9 mouse cellular contexts compared by ENCODE assay signal in the genomic region with DNA sequence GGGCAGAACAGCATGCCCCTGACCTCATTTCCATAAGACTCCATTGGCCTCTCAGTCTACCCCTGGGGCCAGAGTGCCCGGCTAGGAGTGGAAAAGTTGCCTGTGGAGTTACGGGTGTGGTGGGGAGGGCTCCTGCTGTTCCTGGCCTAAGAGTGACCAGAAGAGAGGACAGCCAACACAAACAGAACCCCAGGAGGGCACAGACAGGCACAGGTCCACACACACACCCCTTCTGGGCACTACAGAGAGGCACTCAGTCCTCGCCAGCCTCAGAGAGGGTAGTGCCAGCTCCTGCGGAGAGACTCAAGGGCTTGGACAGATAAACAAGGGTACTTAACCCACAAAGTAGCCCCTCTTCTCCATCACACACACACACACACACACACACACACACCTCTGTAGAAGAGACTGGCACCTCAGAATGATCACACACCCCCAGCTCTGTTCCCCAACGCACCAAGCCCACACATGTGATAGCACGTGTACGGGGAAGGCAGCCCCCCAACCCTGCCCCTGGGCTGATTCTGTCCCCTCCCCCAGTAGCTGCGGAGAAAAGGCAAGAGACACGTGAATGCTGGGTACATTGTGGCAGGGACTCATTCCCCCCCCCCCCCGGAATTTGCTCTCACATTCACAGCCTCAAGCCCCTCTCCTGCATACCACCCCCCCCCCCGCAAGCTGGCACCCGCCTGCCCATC. TPM values are rescaled to one million over a fixed set of nuclear protein-coding genes. Genes with fewer than 3 reads are reported as not detected.
DNase-seq lines count a peak whose midpoint lies in the region; ATAC-seq lines count a peak whose summit lies in the region.
"Had no signal": no experiment of that assay in that cellular context is flagged by ENCODE, and none has a peak within 500 bp of the region (broad histone marks: within the 10 kb centered on the region; RNA-seq: fewer than 3 reads in every experiment).

No protein-coding gene starts in this region.

- no peak overlapping the region for H3K27ac ChIP-seq in embryonic facial prominence, embryonic 15.5 days (replicated peaks)
- H3K27ac ChIP-seq in kidney, embryonic 15.5 days = no peak overlapping the region
- H3K27ac ChIP-seq in midbrain, embryonic 13.5 days = no peak overlapping the region

- 4% methylated on average over 12 of the region's 12 CpGs for WGBS in embryonic facial prominence, embryonic 15.5 days
- WGBS in kidney, embryonic 15.5 days = 7% methylated on average over 10 of the region's 12 CpGs
- 3% methylated on average over 11 of the region's 12 CpGs for WGBS in midbrain, embryonic 13.5 days

- H3K4me3 ChIP-seq in embryonic facial prominence, embryonic 15.5 days (replicated peaks) = peak overlapping the region; percentile 52; the same call in 1 of the 2 replicates
- H3K4me3 ChIP-seq in kidney, embryonic 15.5 days (replicated peaks) = peak overlapping the region; percentile 50; the same call in 1 of the 2 replicates
- H3K4me3 ChIP-seq in midbrain, embryonic 13.5 days (replicated peaks) = peak overlapping the region; percentile 54

- DNase-seq in kidney, adult 11 months = peak; percentile 73
- no peak for DNase-seq in kidney, postnatal 10 days
- no peak for DNase-seq in MN1 (ENCODE audit: low spot score)
- no peak for DNase-seq in ovary, adult 18-20 months (ENCODE audit: low spot score)
- DNase-seq in layer of hippocampus, adult 9-10 months (ENCODE audit: low spot score) = no peak

- H3K4me1 ChIP-seq in embryonic facial prominence, embryonic 15.5 days = peaks cover 20% of the 10 kb centered on the region
- peaks cover 31% of the 10 kb centered on the region for H3K4me1 ChIP-seq in kidney, embryonic 15.5 days
- H3K4me1 ChIP-seq in midbrain, embryonic 13.5 days (replicated peaks) = peaks cover 23% of the 10 kb centered on the region

- no peaks in the 10 kb centered on the region for H3K9me3 ChIP-seq in embryonic facial prominence, embryonic 15.5 days (replicated peaks)
- H3K9me3 ChIP-seq in kidney, embryonic 15.5 days (replicated peaks) = no peaks in the 10 kb centered on the region
- no peaks in the 10 kb centered on the region for H3K9me3 ChIP-seq in midbrain, embryonic 13.5 days

- peaks cover 85% of the 10 kb centered on the region for H3K27me3 ChIP-seq in embryonic facial prominence, embryonic 15.5 days
- peaks cover 85% of the 10 kb centered on the region for H3K27me3 ChIP-seq in kidney, embryonic 15.5 days
- H3K27me3 ChIP-seq in midbrain, embryonic 13.5 days = peaks cover 87% of the 10 kb centered on the region

- ATAC-seq in embryonic facial prominence, embryonic 15.5 days (ENCODE audit: insufficient number of reproducible peaks, low FRiP score, low TSS enrichment, low read depth) = no peak
- ATAC-seq in kidney, embryonic 15.5 days (replicated peaks; ENCODE audit: low FRiP score) = no peak
- ATAC-seq in midbrain, embryonic 13.5 days = no peak

- no peak overlapping the region for H3K9ac ChIP-seq in embryonic facial prominence, embryonic 15.5 days
- H3K9ac ChIP-seq in kidney, embryonic 15.5 days = no peak overlapping the region
- peak overlapping the region; percentile 66; the same call in 1 of the 2 replicates for H3K9ac ChIP-seq in midbrain, embryonic 13.5 days (replicated peaks)

- H3K4me2 ChIP-seq in embryonic facial prominence, embryonic 15.5 days (replicated peaks) = peak overlapping the region; percentile 97; the same call in 1 of the 2 replicates
- peak overlapping the region; percentile 97 for H3K4me2 ChIP-seq in kidney, embryonic 15.5 days
- peak overlapping the region; percentile 97 for H3K4me2 ChIP-seq in midbrain, embryonic 13.5 days (replicated peaks)

- no peaks in the 10 kb centered on the region for H3K36me3 ChIP-seq in embryonic facial prominence, embryonic 15.5 days
- no peaks in the 10 kb centered on the region for H3K36me3 ChIP-seq in kidney, embryonic 15.5 days
- H3K36me3 ChIP-seq in midbrain, embryonic 13.5 days = no peaks in the 10 kb centered on the region

RNA-seq across cellular contexts. Expression of gene Ppp1r1b, which starts 0.7 kb away (rescaled TPM):
- polyA plus RNA-seq in embryonic facial prominence, embryonic 15.5 days (2015; fragmentation: Nextera tagmentation; extraction: Ambion mirVana) = 3.8 and 7.0 TPM in 2 replicates
- polyA plus RNA-seq in kidney, embryonic 15.5 days (2015; fragmentation: Nextera tagmentation; extraction: Ambion mirVana) = 2.8 and 6.8 TPM in 2 replicates
- polyA plus RNA-seq in midbrain, embryonic 13.5 days (2015; fragmentation: Nextera tagmentation; extraction: Ambion mirVana) = 0.73 and 1.9 TPM in 2 replicates

RNA-seq across cellular contexts. Expression of gene Stard3, which starts 10.6 kb away (rescaled TPM):
- 41.0 and 41.3 TPM in 2 replicates for polyA plus RNA-seq in embryonic facial prominence, embryonic 15.5 days (2015; fragmentation: Nextera tagmentation; extraction: Ambion mirVana)
- polyA plus RNA-seq in kidney, embryonic 15.5 days (2015; fragmentation: Nextera tagmentation; extraction: Ambion mirVana) = 46.4 and 53.1 TPM in 2 replicates
- polyA plus RNA-seq in midbrain, embryonic 13.5 days (2015; fragmentation: Nextera tagmentation; extraction: Ambion mirVana) = 44.5 and 46.9 TPM in 2 replicates

RNA-seq across cellular contexts. Expression of gene Neurod2, which starts 18.1 kb away (rescaled TPM):
- polyA plus RNA-seq in embryonic facial prominence, embryonic 15.5 days (2015; fragmentation: Nextera tagmentation; extraction: Ambion mirVana) = 0.09 TPM in 1 of 2 replicates, not detected in the other
- not detected in 2 replicates for polyA plus RNA-seq in kidney, embryonic 15.5 days (2015; fragmentation: Nextera tagmentation; extraction: Ambion mirVana)
- polyA plus RNA-seq in midbrain, embryonic 13.5 days (2015; fragmentation: Nextera tagmentation; extraction: Ambion mirVana) = 6.7 and 9.3 TPM in 2 replicates
- polyA plus RNA-seq: stomach, embryonic 14.5 days had no signal

RNA-seq across cellular contexts. Expression of gene Tcap, which starts 36.1 kb away (rescaled TPM):
- polyA plus RNA-seq in embryonic facial prominence, embryonic 15.5 days (2015; fragmentation: Nextera tagmentation; extraction: Ambion mirVana) = 8.4 and 12.2 TPM in 2 replicates
- 2.5 and 3.5 TPM in 2 replicates for polyA plus RNA-seq in kidney, embryonic 15.5 days (2015; fragmentation: Nextera tagmentation; extraction: Ambion mirVana)
- 0.23 and 0.28 TPM in 2 replicates for polyA plus RNA-seq in midbrain, embryonic 13.5 days (2015; fragmentation: Nextera tagmentation; extraction: Ambion mirVana)

RNA-seq across cellular contexts. Expression of gene Pnmt, which starts 38.7 kb away (rescaled TPM):
- 0.56 and 0.66 TPM in 2 replicates for polyA plus RNA-seq in embryonic facial prominence, embryonic 15.5 days (2015; fragmentation: Nextera tagmentation; extraction: Ambion mirVana)
- 2.7 and 3.8 TPM in 2 replicates for polyA plus RNA-seq in kidney, embryonic 15.5 days (2015; fragmentation: Nextera tagmentation; extraction: Ambion mirVana)
- 0.23 TPM in 1 of 2 replicates, not detected in the other for polyA plus RNA-seq in midbrain, embryonic 13.5 days (2015; fragmentation: Nextera tagmentation; extraction: Ambion mirVana)
- polyA plus RNA-seq: stomach, embryonic 14.5 days had no signal
